Mouse (Mus musculus): ENCODE measurements around the gene 0610012G03Rik. TPM values are rescaled to one million over a fixed set of nuclear protein-coding genes. Genes with fewer than 3 reads are reported as not detected.

The 0610012G03Rik gene
- total RNA-seq, 2 experiments from 2014 or later: 52.7 to 56.6 TPM

Small RNA genes within 50 kb of the gene (microRNA-seq; reads per million reads assigned to microRNA genes)
- gene Gm26269: not detected

Other genes starting within 250 kb of the 0610012G03Rik start
- not detected for gene Meltf, start 69.7 kb downstream of the 0610012G03Rik start, total RNA-seq (2021)
- gene Pigz, start 14.6 kb downstream of the 0610012G03Rik start, total RNA-seq (2021): 1 to 10 TPM in 1 of 2 experiments, under 1 TPM in 1; 0.33 to 1.2 TPM
- gene Ncbp2, start within 50 bp of the 0610012G03Rik start, total RNA-seq (2021): 10 to 100 TPM; 12.4 to 13.6 TPM
- gene Senp5, start 54.8 kb upstream of the 0610012G03Rik start, total RNA-seq (2021): 10 to 100 TPM; 10.8 to 11.9 TPM
- gene Pak2, start 130.8 kb upstream of the 0610012G03Rik start, total RNA-seq (2021): 10 to 100 TPM; 12.3 to 15.7 TPM
- 10 to 100 TPM; 10.5 to 12.7 TPM for gene Pigx, start 151.2 kb upstream of the 0610012G03Rik start, total RNA-seq (2021)
- 10 to 100 TPM in 1 of 2 experiments, 1 to 10 TPM in 1; 9.3 to 10.9 TPM for gene Cep19, start 151.3 kb upstream of the 0610012G03Rik start, total RNA-seq (2021)
- 1 to 10 TPM; 1.3 to 2.1 TPM for gene Nrros, start 217.1 kb upstream of the 0610012G03Rik start, total RNA-seq (2021)
- gene Bex6, start 231.3 kb upstream of the 0610012G03Rik start, total RNA-seq (2021): not detected

All from gastrocnemius, adult 18-20 months (tissue).